Mouse (Mus musculus) layer of hippocampus, adult 9-11 months (tissue): Measurements from ENCODE around the gene Ppip5k1.
"Not testable (repeated sequence)": the region's sequence is repeated elsewhere in the genome, so short reads cannot be mapped to it uniquely, and the experiment has no call there.

Experiments used
- DNase-seq: peaks from one replicate; pipeline ENCODE4 v3.0.0; 2022

Ppip5k1 gene

GRCm38 (mm10) chr2:121354820-121355592 is at the start of gene Ppip5k1:
Gene Ppip5k1 (minus strand): TSS chr2:121355396.
- DNase-seq = peak; percentile 98

DNA sequence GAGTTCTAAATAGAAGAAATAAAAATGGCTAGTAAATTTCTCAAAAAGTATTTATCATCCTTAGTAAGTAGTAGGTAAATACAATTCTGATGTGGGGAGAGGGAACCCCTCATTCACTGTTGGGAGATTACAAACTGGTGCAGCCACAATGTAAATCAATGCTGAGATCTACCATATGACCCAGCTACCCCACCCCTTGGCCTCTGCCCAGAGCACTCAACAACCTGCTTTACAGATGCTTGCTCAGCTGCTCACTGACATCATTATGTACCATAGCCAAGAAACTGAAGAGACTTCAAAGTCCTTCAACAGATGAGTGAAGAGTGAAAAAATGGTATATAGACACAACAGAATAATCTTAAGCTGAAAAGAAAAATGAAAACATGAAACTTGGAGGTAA is 48.1 kb upstream of the Ppip5k1 start:
- no peak for DNase-seq

DNA sequence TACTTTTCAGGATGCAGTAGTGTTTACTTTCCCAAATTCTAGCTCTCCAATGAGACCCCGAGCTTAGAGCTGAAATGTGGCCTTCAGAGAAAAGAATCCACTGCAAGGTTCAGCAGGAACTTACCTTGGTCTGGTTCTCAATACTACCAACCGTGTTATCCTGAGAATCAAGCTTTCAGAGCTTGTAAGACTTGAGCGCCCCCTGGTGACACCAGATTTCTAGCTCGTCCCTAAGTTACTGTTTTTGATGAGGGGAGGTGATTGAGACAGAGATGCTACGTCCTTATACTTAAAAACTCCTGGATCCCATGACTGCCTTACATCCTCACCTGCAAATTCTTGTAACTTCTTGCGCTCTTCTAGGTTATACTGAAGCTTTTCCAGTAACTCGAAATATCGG is 41.4 kb upstream of the Ppip5k1 start:
- peak; percentile 65 for DNase-seq

- DNase-seq = not testable (repeated sequence)
Observed at GRCm38 (mm10) chr2:121386961-121387575, 31.9 kb upstream of the Ppip5k1 start, which contains the start of gene Strc. Gene Strc (minus strand): TSS chr2:121387168.

GRCm38 (mm10) chr2:121374766-121375165 is 19.6 kb upstream of the Ppip5k1 start:
- no peak for DNase-seq

DNA sequence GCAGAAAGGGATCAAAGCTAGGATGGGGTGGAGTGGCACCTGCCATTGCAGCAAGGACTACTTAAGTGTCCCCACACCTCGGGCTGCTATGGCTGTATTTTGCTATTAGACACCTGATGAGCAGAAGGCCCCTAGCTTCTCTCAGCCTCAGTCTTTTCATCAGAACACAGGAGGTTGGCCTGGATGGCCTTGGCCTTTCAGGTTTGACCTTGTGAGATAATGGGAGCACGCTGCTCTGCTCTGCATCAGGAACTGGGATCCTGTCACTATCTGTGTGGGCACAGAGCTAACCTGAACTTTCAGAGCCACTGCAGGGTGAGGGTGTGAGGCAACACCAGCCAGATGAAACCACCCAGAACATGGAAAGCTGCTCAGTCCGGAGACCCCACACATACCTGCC is 17.1 kb upstream of the Ppip5k1 start:
- no peak for DNase-seq

DNA sequence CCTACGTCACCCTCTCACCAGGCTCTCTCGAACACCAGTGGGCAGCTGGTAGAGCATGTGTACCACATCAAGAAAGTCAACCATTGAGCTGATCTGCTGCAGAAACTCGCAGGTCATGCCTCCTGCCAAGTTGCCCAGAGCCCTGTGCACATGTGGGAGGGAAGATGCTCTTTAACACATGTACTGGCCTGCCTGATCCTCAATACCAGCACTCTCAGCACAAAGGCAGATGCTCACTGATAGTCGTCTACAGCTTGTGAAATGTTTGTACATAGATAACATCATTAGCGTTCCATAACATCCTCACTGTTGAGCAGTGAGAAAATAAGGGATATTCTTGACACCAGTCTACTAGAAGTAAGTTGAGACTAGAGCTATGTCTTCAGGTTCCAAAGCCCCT is 15.7 kb upstream of the Ppip5k1 start:
- no peak for DNase-seq

GRCm38 (mm10) chr2:121368831-121369230 is 13.6 kb upstream of the Ppip5k1 start:
- DNase-seq = peak; percentile 23

- DNase-seq = no peak
Observed at GRCm38 (mm10) chr2:121363656-121364055, 8.5 kb upstream of the Ppip5k1 start.

DNA sequence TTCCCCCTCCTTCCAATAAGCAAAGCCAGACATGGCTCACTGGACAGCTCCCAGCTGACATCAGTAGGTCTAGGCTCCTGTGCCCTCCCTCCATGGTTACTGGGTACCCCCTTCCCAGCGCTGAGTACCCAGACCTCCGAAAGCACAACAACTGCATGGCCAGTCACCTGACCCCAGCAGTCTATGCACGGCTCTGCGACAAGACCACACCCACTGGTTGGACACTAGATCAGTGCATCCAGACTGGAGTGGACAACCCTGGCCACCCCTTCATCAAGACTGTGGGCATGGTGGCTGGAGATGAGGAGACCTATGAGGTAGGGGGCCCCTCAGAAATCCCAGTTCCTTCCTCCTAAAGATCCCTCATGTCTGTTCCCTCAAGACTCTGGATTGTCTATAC is 4.3 kb upstream of the Ppip5k1 start:
- no peak for DNase-seq

DNA sequence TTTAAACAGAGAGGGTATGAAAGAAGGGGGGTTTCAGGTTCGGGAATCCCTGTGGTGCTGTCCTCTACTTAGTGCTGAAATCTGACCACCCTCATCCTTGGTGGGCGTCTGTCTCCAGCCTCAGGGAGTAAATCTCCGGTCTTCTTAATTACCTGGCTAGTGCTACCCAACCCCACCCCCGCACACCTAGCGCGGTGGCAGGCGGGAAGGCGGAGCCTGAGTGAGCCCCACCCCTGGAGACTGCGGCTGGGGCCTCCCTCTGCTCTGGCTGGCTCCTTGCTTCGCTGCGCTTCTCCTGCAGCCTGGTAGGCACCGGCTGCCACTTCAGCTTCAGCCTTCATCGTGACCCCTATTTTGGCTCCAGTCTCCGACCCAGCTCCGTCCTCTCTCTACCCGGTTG is 3.2 kb upstream of the Ppip5k1 start:
- DNase-seq = peak; percentile 87

- DNase-seq = no peak
Observed at GRCm38 (mm10) chr2:121357961-121358360, 2.8 kb upstream of the Ppip5k1 start.

DNA sequence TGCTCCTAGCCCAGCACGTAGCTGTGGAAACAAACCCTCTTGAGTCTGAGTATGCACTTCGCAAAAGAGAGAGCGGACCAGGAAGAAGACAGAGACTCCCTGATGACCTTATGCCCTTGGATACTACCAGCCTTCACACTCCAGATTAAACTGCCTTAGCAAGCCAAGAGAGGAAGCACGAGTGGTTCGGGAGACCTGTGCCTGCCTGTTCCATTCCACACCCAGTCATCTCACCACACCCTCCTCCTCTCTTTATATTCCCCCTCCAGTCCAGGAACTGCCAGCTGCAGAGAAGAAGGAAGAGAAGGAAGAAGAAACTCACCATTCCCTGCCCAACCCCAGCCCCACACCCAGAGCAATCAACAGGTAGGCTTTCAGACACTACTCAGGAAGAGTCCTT is 2.3 kb upstream of the Ppip5k1 start, which contains the start of gene Ckmt1:
TSS of gene Ckmt1 (plus strand) at position 221 of the 400 bp plus-strand sequence.
- no peak for DNase-seq

DNA sequence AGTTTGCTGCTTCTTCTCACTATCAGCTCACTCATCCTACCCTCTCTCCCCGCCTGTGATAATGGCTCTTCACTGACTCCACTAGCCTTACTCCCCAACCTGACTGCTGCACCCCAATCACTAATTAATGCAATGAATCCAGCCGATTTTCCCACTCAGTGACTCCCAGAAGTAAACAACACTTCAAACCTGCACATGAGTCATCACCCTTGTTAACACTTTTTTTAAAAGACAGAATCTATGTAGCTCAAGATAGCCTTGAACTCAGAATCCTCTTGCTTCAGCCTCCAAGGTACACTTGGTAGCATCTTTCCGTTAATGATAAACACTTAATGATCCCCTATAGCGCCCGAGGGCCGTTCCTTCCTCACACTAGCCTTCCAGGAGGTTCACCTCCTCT is 818 bp downstream of the Ppip5k1 start:
- no peak for DNase-seq

DNA sequence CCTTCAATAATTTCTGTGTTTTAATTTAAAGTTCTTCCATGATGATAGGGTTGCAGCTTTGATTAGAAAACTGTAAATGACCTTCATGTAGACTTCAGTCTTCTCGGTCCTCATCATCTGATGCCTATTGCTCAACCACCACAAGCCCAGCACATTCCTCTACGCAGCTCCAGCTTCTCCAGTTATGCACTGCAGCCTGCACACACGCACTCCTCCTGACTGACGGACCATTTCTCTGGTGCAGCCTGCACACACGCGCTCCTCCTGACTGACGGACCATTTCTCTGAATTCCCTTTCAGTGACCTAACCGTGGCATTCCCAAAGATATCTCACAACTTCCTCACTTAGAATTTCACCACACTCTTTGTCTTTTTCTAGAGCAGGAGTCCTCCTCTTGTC is 2.0 kb downstream of the Ppip5k1 start:
- no peak for DNase-seq

DNA sequence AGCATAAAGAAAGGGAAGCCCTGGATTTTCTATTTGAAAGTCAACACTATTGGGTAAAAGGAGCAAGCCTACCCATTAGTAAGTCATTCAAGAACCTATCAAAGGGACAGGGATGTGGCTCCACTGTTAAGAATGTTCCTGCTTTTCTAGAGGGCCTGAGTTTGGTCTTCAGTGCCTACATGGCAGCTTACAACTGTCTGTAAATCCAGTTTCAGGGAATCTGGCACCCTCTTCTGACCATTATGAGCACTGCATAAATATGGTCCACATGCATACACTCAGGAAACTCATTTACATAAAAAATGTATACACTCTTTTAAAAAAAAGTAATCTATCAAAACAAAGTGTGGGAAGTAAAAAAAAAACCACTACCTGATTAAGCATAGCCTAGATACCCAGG is 16.1 kb downstream of the Ppip5k1 start:
- DNase-seq = no peak

GRCm38 (mm10) chr2:121329492-121329891 is 25.7 kb downstream of the Ppip5k1 start:
- DNase-seq = no peak

DNA sequence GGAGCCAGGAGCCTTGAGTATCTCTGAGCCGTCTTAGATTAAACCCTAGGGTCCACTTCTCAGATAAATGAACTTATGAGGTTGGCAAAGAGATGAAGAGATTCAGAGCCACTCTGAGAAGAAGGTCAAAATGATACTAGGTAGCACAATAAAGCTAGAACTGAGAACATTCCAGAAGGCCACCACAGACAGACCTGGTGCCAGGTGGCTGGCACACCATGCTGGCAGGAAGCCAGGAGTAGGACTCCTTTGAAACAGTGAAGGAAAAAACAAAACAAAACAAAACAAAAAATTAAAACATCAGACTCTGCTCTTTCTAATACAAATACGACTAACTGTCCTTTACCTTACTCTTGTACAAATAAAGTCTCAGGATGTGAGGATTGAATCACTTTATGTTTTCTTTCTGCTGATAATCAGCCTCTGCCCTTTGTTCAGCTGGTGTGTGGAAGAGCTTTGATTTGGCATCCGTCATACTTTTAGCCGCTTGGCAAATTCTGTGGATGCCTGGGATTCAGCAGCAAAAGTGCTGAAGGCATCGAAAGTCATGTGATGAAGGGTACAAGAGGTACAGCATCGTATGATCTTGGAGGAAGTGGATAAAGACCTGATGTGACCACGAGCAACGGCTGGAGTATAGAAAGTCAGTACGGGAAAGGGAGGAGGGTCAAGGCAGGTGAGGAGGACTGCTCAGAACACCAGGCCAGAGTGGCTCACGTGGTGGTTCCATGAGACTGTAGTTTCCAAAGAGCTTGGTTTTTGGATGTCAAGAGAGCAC is 31.3 kb downstream of the Ppip5k1 start:
- DNase-seq = no peak

DNA sequence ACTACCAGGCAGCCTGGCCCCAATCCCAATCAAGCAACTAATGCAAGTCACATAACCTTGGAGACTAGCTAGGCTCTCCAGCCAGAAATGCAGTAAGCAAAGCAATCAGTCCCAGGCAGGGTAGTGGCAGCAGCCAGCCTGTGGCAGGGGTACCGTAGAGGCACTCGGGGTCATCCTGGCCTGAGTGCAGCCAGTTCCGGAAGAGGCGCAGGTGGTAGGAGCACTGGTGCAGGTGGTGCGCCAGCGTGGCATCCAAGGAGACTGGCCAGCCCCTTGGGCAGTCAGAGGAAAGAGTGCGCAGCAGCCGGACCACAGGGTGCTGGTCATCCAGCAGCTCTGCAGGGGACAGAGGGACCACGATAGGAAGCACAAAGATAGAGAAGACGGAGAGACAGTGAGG is 32.2 kb downstream of the Ppip5k1 start:
- no peak for DNase-seq

DNA sequence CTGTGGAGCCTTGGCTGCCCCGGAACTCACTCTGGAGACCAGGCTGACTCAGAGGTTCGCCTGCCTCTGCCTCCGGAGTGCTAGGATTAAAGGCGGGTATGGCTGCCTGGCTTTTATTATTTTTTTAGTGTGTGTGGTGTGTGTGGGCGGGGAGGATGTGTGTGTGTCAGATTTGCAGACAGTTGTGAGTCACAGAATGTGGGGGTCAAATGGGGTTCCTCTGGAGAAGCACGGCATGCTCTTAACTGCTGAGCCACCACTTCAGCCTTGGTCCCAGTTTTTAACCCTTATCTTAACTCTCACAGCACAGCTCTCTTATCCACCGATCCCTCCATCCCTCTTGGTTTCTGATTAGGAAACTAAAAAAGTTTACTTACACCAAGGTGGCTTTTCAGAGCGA is 38.9 kb downstream of the Ppip5k1 start:
- DNase-seq = no peak

- no peak for DNase-seq
Observed at GRCm38 (mm10) chr2:121308997-121309416, 46.2 kb downstream of the Ppip5k1 start.

GRCm38 (mm10) chr2:121300036-121300435 is 55.2 kb downstream of the Ppip5k1 start:
- no peak for DNase-seq

DNA sequence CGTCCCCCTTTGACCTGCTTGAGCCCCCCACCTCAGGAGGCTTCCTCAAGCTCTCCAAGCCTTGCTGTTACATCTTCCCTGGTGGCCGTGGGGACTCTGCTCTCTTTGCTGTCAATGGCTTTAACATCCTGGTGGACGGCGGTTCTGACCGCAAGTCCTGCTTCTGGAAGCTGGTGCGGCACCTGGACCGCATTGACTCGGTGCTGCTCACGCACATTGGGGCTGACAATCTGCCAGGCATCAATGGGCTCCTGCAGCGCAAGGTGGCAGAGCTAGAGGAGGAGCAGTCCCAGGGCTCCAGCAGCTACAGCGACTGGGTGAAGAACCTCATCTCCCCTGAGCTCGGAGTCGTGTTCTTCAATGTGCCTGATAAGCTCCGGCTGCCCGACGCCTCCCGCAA is 55.7 kb downstream of the Ppip5k1 start:
- DNase-seq = no peak

- peak; percentile 72 for DNase-seq
Observed at GRCm38 (mm10) chr2:121298131-121298530, 57.1 kb downstream of the Ppip5k1 start.
